Comparison of ENCODE assay signal across 8 mouse cellular contexts in genomic region chr6:30693350-30693991, GRCm38 (mm10). TPM values are rescaled to one million over a fixed set of nuclear protein-coding genes. Genes with fewer than 3 reads are reported as not detected.
DNase-seq lines count a peak whose midpoint lies in the region; ATAC-seq lines count a peak whose summit lies in the region.

Gene Cep41 (minus strand): TSS chr6:30693749.

- no peaks in the 10 kb centered on the region for H3K27me3 ChIP-seq in hindbrain, embryonic 12.5 days

- H3K9ac ChIP-seq in hindbrain, embryonic 12.5 days, result peak within 1 kb of the TSS; percentile 62

- DNase-seq in Muller cell, postnatal 12 days (ENCODE audit: inconsistent ontology term), result peak; percentile 97
- DNase-seq in cerebellum, adult 9-11 months, result peak; percentile 97
- peak; percentile 95 to 97 for DNase-seq in frontal cortex, postnatal 10 days (ENCODE audit: low spot score in 2 of 2)
- peak; percentile 98 to 99 for DNase-seq in layer of hippocampus, postnatal 14 days (ENCODE audit: low spot score in 2 of 2)
- DNase-seq in lung, postnatal 14 days, result peak; percentile 94
- DNase-seq in retina, adult 2 months (ENCODE audit: low read depth, low spot score), result peak; percentile 95
- peak; percentile 94 to 95 for DNase-seq in thymus, postnatal 36 days

- H3K9me3 ChIP-seq in hindbrain, embryonic 12.5 days (replicated peaks), result no peaks in the 10 kb centered on the region

- peak within 1 kb of the TSS; percentile 94 for H3K27ac ChIP-seq in hindbrain, embryonic 12.5 days

- peak within 1 kb of the TSS; percentile 66 for H3K4me2 ChIP-seq in hindbrain, embryonic 12.5 days (replicated peaks)

- ATAC-seq in hindbrain, embryonic 12.5 days (ENCODE audit: low FRiP score), result peak; percentile 98

- peak within 1 kb of the TSS; percentile 58 for H3K4me3 ChIP-seq in hindbrain, embryonic 12.5 days

- H3K36me3 ChIP-seq in hindbrain, embryonic 12.5 days, result no peaks in the 10 kb centered on the region

- H3K4me1 ChIP-seq in hindbrain, embryonic 12.5 days, result peaks cover 15% of the 10 kb centered on the region

- WGBS in hindbrain, embryonic 12.5 days, result under 1% methylated on average over 46 of the region's 52 CpGs

RNA-seq across cellular contexts. Expression of gene Cep41, which starts in this region (rescaled TPM):
- polyA plus RNA-seq in hindbrain, embryonic 12.5 days (2016; fragmentation: Nextera tagmentation; extraction: Ambion mirVana), result 20.5 and 21.9 TPM in 2 replicates
- 1 to 10 TPM; 4.9 to 6.7 TPM for total RNA-seq in layer of hippocampus, postnatal 14 days (2021)

Comparison
In these comparisons a context has a peak if more than half of its experiments do, and no peak if none do; other contexts are left out.
1. Peak in every context shown above with its lines: DNase-seq, ATAC-seq, H3K4me3 ChIP-seq and H3K27ac ChIP-seq.